Mouse (Mus musculus): ENCODE measurements at regions not wholly inside any gene's neighbourhood (a gene's known extent, or its start where the extent isn't known, plus 50 kb on each side); places are given as distances from the start of the nearest gene placed in this dataset.

DNA sequence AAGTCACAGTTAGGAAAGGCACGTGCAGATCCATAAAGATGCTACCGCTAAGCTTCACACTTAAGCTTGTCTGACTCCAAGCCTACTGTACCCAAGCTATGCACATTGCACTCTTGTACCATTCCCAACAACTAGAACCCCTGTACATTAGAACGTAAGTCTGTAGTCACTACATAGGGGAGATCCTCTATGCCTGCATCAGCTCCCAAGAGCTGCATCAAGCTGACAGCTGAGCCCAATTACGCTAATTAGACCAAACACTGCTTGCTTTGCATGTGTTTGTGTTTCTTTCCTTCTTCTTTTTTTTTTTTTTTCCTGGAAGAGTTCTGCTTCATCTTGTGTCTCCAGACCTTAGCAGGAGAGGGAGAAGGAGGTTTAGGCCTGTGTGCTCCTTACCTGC, 641.5 kb upstream of the Sox9 start:
- Histone ChIP-seq H3K27me3 (ENCODE audit: control insufficient read depth, insufficient read depth, low read length) (peaks cover 2% of the 10 kb centered on the region; the same call in 1 of the 2 replicates), H3K4me3 (ENCODE audit: insufficient read depth, low read depth, low read length) (no peak overlapping the region)
- WGBS: 91% methylated on average over 4 of the region's 4 CpGs

DNA sequence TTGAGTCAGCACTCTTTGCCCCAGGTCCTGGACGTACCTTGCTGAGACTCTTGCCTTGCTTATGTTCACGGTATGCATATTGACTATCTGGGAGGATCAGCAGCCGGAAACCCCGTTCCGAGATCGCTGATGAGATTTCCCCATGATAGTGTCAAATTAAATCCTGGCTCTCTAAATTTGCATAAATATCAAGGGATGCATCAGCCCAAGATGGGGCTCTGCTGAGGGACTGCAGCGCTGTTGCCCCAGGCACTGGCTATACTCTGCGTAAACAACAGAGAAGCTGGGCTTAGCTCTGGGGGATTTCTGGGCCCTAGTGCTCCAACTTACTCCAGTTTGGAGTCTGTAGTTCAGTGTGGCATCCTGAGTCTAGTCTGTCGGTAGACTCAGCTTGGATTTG, 641.1 kb upstream of the Sox9 start:
- Histone ChIP-seq H3K9ac (ENCODE audit: low read depth, low read length) (no peak overlapping the region), H3K36me3 (ENCODE audit: control insufficient read depth, insufficient read depth, low read length) (no peaks in the 10 kb centered on the region), H3K27ac (replicated peaks; ENCODE audit: insufficient read depth, low read depth, low read length) (no peak overlapping the region), H3K27me3 (ENCODE audit: control insufficient read depth, insufficient read depth, low read length) (peaks cover 2% of the 10 kb centered on the region; the same call in 1 of the 2 replicates), H3K4me1 (ENCODE audit: control insufficient read depth, insufficient read depth, low read length) (no peaks in the 10 kb centered on the region), H3K79me2 (ENCODE audit: control insufficient read depth, insufficient read depth, low read length) (no peaks in the 10 kb centered on the region), H3K4me3 (ENCODE audit: insufficient read depth, low read depth, low read length) (no peak overlapping the region)
- 85% methylated on average over 9 of the region's 9 CpGs for WGBS
- TF ChIP-seq CTCF (IDR thresholded peaks at IDR 0.05; ENCODE audit: low read depth, low read length) (no peak), POLR2A (IDR thresholded peaks at IDR 0.05; ENCODE audit: extremely low read depth, insufficient read depth, low read length) (no peak)
- DNase-seq (ENCODE audit: extremely low read depth, low read depth, low spot score): no peak

More for the DNA sequence above, 641.5 kb upstream of the Sox9 start:
- Histone ChIP-seq H3K4me1 (ENCODE audit: control insufficient read depth, insufficient read depth, low read length) (no peaks in the 10 kb centered on the region), H3K9ac (ENCODE audit: low read depth, low read length) (no peak overlapping the region), H3K79me2 (ENCODE audit: control insufficient read depth, insufficient read depth, low read length) (no peaks in the 10 kb centered on the region), H3K36me3 (ENCODE audit: control insufficient read depth, insufficient read depth, low read length) (no peaks in the 10 kb centered on the region), H3K27ac (replicated peaks; ENCODE audit: insufficient read depth, low read depth, low read length) (no peak overlapping the region)
- DNase-seq (ENCODE audit: extremely low read depth, low read depth, low spot score): no peak
- TF ChIP-seq POLR2A (IDR thresholded peaks at IDR 0.05; ENCODE audit: extremely low read depth, insufficient read depth, low read length): no peak
- no peak for TF ChIP-seq CTCF (IDR thresholded peaks at IDR 0.05; ENCODE audit: low read depth, low read length)

DNA sequence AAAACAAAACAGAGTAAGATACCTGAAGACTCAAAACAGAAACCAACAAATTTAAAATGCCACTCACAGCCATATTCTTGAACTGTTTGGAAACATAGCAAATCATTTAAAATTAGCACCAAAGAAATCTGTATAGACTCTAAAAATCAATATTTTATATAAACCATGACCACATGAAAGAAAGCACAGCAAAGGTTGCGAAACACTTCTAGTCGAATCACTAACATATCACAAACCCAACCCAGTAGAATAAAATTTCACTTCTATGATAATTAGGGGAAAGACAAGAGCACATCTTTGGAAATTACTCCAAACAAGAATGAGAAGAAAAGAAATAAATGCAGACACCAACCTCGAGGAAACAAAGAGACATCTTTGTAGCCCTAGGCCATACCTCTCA, 630.0 kb upstream of the Sox9 start:
- whole genome bisulfite sequencing: 72% methylated on average over 3 of the region's 3 CpGs
- TF ChIP-seq POLR2A (IDR thresholded peaks at IDR 0.05; ENCODE audit: extremely low read depth, insufficient read depth, low read length): no peak
- TF ChIP-seq CTCF (IDR thresholded peaks at IDR 0.05; ENCODE audit: low read depth, low read length): no peak

DNA sequence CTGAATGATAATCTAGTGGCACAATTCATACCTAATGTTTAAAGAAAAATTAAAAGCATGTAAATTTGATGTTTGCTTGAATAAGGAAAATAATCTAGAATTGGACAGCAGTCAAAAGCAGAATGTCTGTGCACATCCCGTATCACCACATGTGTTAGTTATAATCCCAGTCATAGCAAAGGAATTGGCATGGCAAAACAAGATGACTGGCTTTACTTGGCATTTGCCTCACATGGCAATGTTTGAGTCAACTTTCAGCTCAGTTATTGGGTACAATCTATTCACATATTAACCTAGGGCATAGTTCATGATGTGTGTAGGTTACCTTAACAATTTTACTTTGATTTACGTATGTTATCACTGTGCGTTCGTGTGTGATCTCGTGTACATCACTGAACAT, 628.8 kb upstream of the Sox9 start:
- Histone ChIP-seq H3K4me3 (ENCODE audit: insufficient read depth, low read depth, low read length) (no peak overlapping the region), H3K79me2 (ENCODE audit: control insufficient read depth, insufficient read depth, low read length) (no peaks in the 10 kb centered on the region), H3K9ac (ENCODE audit: low read depth, low read length) (no peak overlapping the region), H3K4me1 (ENCODE audit: control insufficient read depth, insufficient read depth, low read length) (no peaks in the 10 kb centered on the region), H3K27ac (replicated peaks; ENCODE audit: insufficient read depth, low read depth, low read length) (no peak overlapping the region), H3K36me3 (ENCODE audit: control insufficient read depth, insufficient read depth, low read length) (no peaks in the 10 kb centered on the region), H3K27me3 (ENCODE audit: control insufficient read depth, insufficient read depth, low read length) (no peaks in the 10 kb centered on the region)
- TF ChIP-seq POLR2A (IDR thresholded peaks at IDR 0.05; ENCODE audit: extremely low read depth, insufficient read depth, low read length) (no peak), CTCF (IDR thresholded peaks at IDR 0.05; ENCODE audit: low read depth, low read length) (no peak)
- DNase-seq (ENCODE audit: extremely low read depth, low read depth, low spot score): no peak
- WGBS: 86% methylated on average over 5 of the region's 5 CpGs

More for the DNA sequence above, 630.0 kb upstream of the Sox9 start:
- H3K27ac ChIP-seq (replicated peaks; ENCODE audit: insufficient read depth, low read depth, low read length): no peak overlapping the region
- H3K36me3 ChIP-seq (ENCODE audit: control insufficient read depth, insufficient read depth, low read length): no peaks in the 10 kb centered on the region
- H3K4me3 ChIP-seq (ENCODE audit: insufficient read depth, low read depth, low read length): no peak overlapping the region
- H3K27me3 ChIP-seq (ENCODE audit: control insufficient read depth, insufficient read depth, low read length): no peaks in the 10 kb centered on the region
- no peak overlapping the region for H3K9ac ChIP-seq (ENCODE audit: low read depth, low read length)
- H3K79me2 ChIP-seq (ENCODE audit: control insufficient read depth, insufficient read depth, low read length): no peaks in the 10 kb centered on the region
- no peaks in the 10 kb centered on the region for H3K4me1 ChIP-seq (ENCODE audit: control insufficient read depth, insufficient read depth, low read length)
- DNase-seq (ENCODE audit: extremely low read depth, low read depth, low spot score): peak; percentile 1

DNA sequence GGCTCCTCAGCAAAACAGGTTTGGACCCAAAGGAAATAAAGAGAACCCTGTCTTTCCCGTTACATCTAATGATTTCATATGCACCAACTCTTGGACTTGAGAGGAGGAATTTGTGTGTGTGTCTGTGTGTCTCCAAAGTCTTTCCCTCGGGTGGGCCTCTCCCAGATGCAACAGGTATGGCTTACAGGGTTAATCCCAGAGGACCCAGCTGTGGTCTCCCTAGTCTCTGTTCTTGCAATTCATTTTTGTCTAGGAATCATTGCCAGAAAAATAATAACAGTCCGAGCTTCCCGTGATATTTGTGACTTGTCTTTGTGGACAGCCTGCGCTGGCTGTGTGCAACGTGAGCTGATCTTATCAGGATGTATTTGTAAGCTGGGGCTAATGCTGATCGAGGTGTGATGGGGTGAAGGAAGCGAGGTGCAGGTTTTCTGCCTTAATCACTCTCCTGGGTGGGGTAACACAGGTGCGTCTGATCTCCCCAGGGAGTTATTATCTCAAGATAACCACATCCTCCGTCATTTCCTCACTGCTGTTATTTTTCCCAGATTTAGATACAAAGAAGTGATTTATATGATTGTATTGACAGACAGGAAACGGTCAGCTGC, 627.2 kb upstream of the Sox9 start:
- H3K4me3 ChIP-seq (ENCODE audit: insufficient read depth, low read depth, low read length): no peak overlapping the region
- TF ChIP-seq CTCF (IDR thresholded peaks at IDR 0.05; ENCODE audit: low read depth, low read length) (no peak), POLR2A (IDR thresholded peaks at IDR 0.05; ENCODE audit: extremely low read depth, insufficient read depth, low read length) (no peak)
- no peaks in the 10 kb centered on the region for H3K27me3 ChIP-seq (ENCODE audit: control insufficient read depth, insufficient read depth, low read length)
- no peak overlapping the region for H3K27ac ChIP-seq (replicated peaks; ENCODE audit: insufficient read depth, low read depth, low read length)
- DNase-seq (ENCODE audit: extremely low read depth, low read depth, low spot score): no peak
- H3K9ac ChIP-seq (ENCODE audit: low read depth, low read length): no peak overlapping the region
- no peaks in the 10 kb centered on the region for H3K4me1 ChIP-seq (ENCODE audit: control insufficient read depth, insufficient read depth, low read length)
- no peaks in the 10 kb centered on the region for H3K79me2 ChIP-seq (ENCODE audit: control insufficient read depth, insufficient read depth, low read length)
- 29% methylated on average over 11 of the region's 11 CpGs for WGBS
- no peaks in the 10 kb centered on the region for H3K36me3 ChIP-seq (ENCODE audit: control insufficient read depth, insufficient read depth, low read length)

DNA sequence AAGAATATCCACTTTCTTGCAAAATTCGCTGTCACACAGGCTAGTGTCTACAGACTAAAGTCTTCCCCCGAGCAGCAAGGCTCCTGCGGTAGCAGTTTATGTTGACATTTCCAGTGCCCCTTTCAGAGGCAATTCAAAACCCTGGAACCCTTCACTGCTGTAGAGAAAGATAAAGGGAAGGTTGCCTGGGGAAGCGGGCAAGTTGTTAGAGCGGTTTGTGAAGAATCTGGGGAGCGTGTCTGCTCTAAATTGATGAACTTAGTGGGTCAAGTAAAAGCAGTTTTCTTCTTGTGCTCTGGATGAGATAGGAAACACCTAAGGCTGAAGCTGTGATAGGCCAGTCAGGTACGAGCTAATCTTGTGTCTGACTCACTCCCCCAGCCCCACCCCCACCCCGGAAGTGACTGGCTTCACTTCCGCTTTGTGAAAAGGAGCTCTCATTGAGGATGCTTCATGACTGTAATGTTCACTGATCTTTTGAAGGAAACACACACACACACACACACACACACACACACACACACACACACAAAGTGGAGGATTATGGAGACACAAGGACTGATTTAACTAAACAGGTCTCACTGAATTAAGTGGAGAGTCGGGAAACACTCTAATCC, 626.6 kb upstream of the Sox9 start:
- no peak for DNase-seq (ENCODE audit: extremely low read depth, low read depth, low spot score)
- H3K27ac ChIP-seq (replicated peaks; ENCODE audit: insufficient read depth, low read depth, low read length): no peak overlapping the region
- 22% methylated on average over 10 of the region's 10 CpGs for whole genome bisulfite sequencing
- no peaks in the 10 kb centered on the region for H3K4me1 ChIP-seq (ENCODE audit: control insufficient read depth, insufficient read depth, low read length)
- no peaks in the 10 kb centered on the region for H3K36me3 ChIP-seq (ENCODE audit: control insufficient read depth, insufficient read depth, low read length)
- no peak overlapping the region for H3K9ac ChIP-seq (ENCODE audit: low read depth, low read length)
- TF ChIP-seq POLR2A (IDR thresholded peaks at IDR 0.05; ENCODE audit: extremely low read depth, insufficient read depth, low read length): no peak
- no peak for TF ChIP-seq CTCF (IDR thresholded peaks at IDR 0.05; ENCODE audit: low read depth, low read length)
- H3K4me3 ChIP-seq (ENCODE audit: insufficient read depth, low read depth, low read length): no peak overlapping the region
- H3K79me2 ChIP-seq (ENCODE audit: control insufficient read depth, insufficient read depth, low read length): no peaks in the 10 kb centered on the region
- no peaks in the 10 kb centered on the region for H3K27me3 ChIP-seq (ENCODE audit: control insufficient read depth, insufficient read depth, low read length)
